Mouse (Mus musculus) T-helper 2 cell (primary cell): Measurements from ENCODE around the gene Smpd1.

Source experiments
- in situ Hi-C: fragments of 300-600 bp; cut with MboI, MseI; formaldehyde crosslinking; loops from one replicate; pipeline ENCODE4 v1.15.1; 2025; ENCODE audit warnings: high pct_unique_total_duplicates

Smpd1 gene

DNA sequence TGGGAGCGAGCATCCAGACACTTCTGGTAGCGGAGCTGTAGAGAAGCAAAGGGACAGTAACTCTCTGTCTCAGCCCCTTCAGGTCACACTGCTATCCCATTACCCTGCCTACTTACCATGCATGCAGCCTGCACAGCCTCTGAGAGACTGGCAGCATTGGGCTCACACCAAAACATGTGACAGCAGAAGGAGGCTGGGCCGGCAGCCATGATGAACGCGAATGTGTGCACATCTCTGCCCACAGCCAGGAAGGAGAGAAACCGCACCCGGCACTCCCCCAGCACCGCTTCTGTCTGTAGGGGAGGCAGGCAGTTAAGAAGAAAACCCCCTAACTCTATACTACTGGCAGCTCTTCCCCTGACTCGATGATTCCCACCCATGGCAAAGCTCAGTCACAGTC, 4.9 kb downstream of the Smpd1 start:
- in situ Hi-C loops: no loop called here

DNA sequence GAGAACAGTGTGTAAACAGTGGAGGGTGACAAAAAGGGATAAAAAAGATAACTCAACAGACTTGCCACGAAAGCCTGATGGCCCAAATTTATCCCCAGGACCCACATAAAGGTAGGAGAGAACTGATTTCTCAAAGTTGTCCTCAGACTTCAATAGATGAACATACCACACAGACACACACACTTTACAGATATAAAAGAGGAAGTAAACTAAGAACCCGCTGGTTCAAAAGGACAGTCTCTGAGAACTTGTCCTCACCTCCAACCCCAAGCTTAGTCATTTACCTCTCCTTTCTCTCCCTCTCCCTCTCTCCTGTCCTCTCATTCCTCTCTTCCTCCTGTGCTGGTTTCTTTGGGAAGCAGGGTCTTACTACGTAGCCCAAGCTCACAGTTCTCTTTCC, 8.2 kb downstream of the Smpd1 start:
- in situ Hi-C loops: no loop called here

DNA sequence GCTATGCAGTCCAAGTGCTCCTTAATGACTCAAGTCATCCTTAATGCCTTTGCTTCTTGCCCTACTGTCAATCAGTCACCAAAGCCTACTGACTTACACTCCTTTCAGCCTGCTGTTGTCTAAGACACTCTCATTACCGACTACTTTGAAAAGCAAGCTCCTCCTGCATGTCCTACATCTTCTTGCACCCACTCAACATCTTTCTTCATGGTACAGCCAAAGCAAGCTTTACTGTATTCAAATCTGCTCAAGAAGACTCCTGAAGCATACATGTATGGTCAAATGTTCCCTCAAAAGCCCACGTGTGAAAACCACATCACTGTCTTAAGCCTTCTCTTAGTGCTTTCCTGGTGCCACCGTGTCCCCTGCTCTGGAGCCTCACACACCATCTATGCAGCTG, 9.2 kb downstream of the Smpd1 start:
- in situ Hi-C loops: no loop called here

DNA sequence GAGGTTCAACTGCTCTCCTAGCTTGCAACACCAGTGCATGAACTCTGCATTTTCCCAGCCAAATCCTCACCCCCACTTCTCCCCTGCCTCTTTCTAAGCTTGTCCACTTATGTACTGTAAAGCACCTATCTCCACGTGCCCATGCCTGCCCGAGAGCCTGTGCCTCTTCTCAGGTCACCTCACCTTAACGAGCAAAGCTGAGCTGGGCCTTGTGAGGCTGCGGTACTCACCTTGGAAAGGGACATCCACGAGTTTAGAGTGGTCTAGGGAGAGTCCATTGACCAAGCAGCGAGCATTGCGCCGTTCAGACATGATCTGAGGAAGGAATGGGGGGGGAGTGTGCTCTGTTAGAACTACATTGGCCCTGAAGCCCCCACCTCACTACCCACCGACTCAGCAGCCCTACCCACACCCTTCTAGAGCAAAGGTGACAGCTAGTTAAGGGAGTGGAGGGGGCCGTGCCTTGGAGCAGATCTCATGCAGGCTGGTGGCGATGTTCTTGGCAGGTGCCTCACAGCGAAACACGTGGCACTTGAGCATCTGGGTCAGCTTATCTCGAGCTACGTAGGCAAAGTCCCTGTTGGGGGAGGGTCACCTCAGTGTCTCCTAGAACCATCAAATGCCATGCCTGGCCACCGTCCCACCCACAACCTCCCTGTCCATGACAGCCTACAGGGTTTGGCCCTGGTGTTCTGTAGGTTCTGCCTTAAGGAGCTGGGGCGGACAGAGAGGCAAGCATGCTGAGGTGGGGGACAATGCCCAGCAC, 11.1 kb downstream of the Smpd1 start:
- in situ Hi-C loops: no loop called here

DNA sequence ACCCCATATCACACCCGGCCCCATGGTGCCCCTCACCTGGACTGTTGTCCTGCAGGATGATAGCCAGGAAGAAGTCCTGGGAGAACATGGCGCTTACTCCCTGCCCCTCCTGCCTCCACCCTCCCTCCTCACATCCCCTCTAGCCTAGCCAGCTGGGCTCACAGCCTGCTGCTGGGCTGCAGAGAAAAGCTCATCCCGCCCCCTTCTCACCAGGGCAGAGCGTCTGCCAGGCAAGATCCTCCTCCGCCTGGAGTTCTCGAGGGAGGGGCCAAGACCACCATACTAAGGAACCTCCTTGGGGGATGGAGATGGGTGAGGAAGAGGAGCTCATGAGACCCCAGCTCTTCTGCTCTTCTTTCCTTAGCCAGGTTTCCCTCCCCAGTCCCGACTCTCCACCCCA, 14.4 kb downstream of the Smpd1 start:
- in situ Hi-C loops: no loop called here

DNA sequence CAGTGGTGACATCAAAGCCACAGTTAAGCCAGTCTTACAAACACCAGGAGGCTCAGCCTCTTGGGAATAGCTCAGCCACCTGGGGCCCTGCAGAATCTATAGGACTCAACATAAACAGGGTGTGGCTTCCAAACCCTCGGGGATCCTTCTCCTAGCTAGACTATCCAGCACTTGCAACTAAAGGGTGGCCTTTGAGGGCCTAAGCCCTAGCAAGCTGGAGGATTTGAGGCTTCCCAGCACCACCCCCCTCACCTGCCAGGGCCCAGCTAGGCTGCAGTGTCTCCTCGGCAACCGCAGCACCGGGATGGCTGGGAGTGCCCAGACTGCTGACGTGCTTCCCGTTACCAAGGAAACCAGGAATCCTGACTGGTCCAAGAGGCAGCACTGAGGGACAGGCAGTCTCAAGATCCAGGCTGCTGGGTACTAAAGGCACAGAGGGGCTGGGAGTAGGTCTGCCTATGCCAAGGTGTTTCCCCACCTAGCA, 14.9 kb downstream of the Smpd1 start:
- in situ Hi-C loops: no loop called here

DNA sequence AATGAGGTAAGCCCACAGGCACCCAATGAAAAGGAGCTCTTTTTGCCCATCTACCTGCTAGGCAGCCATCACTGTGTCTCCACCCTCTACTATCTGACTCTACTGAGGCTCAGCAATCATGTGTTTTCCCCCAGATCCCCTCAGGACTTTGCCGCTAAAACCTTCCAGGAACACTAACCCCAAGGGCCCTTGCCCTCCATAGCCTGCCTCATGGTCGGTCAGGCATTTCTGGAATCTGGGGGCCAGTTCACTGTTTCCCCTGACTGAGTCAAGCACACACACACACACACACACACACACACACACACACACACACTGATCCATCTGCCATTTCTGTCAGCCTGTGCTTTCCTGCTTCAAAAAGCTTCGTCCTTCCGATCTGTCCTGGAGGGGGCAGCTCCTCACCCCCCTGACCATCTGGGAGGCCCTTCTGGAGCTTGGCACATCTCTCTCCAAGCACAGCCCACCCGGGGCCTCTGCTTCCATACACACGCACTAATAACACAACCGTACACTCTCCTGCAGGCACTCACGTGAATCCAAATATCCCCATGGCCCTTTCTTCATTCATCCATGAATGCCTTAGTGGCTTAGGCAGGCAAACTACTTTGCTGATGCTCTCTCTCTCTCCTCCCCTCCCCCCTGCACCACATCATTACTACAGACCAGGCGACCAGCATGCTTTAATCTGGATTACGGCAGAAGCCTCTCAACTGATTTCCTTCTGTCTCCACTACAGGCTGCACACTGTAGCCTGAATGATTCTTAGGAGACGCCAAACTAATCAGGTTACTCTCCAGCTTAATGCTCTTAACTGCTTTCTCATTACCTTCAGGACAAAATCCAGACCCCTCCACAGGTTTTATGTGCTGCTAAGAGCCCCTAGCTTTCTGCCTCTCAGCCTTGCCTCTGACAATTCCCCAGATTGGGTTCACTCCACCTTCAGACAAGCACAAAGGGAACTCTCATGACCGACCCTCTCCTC, 15.6 kb downstream of the Smpd1 start:
- in situ Hi-C loops: no loop called here

DNA sequence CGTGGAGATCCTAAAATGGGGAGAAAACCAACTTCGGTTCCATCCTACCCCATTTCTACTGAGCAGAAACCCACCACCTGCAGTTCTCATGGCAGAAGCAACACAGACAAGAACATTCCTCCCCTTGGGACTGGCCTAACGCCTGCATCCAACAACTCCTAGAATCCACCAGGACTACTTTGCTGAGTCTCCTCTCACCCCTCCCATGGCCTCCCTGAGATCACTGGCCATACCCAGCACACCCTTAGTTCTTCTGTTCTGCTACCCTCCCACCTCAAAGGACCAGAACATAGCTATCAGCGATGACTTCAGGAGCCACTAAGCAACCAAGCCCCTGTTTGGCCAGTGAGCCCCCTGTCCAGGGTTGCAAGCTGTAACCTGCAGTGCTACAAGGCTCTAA, 16.6 kb downstream of the Smpd1 start:
- in situ Hi-C loops: no loop called here

DNA sequence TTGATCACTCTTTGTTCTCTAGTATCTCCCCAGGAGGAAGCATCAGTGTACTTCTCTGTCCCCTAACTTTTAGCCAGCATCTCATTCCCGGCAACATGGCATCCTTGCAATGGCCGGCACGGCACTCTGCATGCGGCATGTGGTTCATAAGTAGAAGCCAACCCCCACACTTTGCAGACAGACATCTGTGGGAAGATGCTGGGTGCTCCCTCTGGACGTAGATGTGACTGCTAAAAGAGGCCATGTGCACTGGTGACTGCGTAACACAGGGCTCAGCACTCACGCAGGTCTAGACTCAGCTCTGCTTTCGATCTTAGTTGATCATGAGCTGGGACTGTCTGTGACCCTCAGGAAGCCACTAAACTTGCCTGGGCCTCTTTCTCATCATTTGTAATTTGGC, 18.8 kb downstream of the Smpd1 start:
- in situ Hi-C loops: no loop called here

DNA sequence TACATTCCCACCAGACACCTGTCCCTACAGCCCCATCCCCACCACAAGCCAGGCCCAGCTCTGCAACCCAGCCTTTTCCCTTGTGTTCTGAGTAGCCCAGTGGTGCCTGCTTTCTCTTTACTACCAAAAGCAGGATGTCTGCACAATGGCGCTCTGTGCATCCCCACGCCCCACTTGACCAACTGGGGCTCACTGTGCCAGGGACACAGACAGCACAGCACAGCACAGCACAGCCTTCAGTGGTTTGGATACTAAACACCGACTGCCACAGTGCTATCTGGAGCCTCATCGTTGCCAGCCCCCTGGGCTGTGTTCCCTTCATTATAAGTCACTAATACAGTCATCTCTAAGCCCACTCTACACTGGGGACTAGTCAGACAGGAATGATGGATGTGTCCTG, 20.4 kb downstream of the Smpd1 start:
- in situ Hi-C loops: no loop called here

DNA sequence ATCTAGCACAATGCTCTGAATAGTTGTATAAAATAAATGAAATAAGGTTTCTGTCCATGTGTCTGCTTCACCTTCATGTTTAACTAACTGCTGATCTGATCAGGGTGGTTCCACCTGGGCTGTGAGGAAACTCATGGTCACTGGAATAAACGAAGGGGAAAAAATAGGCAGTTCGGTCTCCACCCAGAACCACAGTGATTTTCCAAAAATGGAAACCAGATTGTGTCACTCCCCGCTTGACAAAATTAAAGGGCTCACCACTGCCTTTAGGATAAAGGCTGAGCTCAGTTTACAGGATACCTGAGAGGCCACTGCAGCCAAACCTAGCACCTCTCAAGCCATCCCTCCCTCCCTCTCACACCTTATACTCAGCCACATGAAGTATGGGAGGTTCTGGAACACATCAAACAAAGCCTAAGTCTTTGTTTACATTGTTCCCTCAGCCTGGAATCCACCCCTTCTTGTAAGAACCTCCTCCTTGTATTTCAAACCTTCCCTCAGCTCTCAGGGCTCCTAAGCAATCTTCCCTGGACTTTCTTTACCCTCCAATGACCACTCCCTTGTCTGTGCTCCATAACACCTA, 22.1 kb downstream of the Smpd1 start:
- in situ Hi-C loops: no loop called here

DNA sequence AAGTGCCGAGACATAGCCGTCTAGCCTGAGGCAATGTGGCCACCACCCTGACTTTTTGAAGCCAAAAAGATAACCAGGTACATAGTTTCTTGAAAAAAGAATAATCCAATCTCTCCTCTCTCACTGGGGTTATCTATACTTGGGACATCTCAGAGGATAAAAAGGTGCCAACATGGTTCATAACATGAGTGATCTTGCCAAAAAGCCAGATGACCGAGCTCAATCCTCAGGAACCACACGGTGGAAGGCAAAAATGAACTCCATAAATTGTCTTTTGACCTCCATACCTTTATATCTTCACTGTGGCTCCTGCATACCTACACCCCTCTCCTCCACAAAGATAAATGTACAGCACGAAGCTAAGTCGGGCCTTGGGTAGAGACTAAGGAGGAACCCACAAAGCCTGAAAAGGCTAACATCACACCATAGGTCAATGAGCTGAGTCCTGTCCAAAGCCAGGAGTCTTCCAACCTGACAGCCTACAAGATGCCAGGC, 23.3 kb downstream of the Smpd1 start:
- in situ Hi-C loops: no loop called here

DNA sequence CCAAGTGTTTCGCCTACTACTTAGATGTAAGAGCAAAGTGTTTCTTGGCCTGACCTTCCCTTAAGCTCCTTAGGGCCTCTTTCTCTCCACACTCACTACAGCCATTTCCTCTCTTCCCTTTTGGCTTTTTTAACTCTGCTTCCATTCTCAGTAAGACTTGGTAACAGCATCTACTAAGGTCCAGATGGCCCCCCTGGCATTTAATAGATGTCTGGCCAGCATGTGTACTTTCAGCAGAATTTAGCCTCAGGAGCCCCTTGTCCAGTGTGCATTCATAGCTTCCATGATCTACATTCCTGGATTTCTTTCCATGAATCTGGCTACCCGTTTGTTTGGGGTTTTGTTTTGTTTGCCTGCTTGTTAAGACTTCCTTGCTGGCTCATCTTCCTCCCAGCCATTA, 24.3 kb downstream of the Smpd1 start:
- in situ Hi-C loops: no loop called here

DNA sequence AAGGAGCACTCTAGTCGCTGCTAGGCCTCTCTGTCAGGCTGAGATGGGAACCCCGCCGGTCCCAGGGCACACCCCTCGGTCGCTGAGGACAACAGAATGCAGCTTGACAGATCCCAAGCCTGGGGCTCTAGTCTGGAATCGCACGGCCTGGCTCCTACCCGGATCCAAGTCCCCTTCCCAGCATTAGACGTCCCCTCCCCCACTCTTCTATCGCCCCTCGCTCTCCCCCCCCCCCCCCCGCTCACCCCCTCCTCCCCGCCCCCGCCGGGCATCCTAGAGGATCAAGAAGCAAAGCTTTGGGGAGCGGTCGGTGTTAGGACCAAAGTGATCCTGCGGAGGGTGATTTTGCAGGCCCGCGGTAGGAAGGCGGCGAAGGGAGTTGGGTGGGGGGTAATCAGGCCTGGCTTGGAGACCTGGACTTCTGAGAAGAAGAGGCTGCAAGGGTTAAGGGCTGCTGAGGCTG, 26.5 kb downstream of the Smpd1 start:
- in situ Hi-C loops: no loop called here

DNA sequence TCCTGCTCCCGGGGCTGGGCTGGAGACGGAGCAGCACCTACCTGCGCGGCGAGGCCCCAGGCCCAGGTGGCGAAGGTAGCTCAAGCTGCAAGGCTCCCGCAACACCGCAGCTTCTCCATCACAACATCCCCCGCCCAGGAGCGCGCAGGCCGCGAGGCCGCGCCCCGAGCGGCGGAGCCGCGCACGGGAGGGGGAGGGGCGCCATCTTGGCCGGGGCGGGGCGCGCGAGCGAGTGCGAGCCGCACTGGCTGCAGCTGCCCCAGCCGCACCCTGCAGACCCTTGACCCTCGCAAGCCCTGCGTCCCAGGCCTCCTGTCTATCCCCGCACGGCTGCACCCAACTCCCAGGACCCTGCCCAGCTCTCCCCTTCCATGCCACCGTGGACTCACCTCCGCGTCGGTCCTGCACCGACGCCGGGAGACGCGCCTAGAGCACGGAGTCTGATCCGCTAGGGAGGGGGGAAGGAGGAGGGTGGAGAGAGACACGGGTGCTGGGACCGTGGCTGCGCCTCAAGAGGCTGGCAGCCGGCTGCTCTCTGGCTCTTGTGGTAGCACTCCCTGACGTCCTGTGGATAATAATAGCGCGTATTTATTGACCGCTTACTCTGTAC, 27.0 kb downstream of the Smpd1 start, which contains the start of gene Apbb1:
Gene Apbb1 (minus strand): TSS at position 560 of the 610 bp plus-strand sequence.
- in situ Hi-C loops: no loop called here

DNA sequence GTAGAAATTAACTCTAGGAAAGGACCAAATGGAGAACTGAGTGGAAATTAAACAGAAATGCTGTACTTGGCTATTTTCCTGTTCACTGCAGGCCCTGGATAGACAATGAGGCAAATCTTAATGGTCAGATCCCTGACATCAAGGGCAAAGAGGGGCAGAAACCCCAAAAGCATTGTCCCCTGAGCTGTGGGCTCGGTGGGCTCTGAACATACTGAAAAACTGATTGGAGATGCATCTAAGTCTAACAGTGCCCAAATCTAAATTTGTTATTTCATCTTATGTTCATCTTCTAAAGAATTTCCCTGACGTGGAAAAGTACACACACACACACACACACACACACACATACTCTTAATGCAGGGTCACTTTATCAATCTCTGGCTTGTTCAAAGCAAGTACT, 27.8 kb downstream of the Smpd1 start:
- in situ Hi-C loops: no loop called here

DNA sequence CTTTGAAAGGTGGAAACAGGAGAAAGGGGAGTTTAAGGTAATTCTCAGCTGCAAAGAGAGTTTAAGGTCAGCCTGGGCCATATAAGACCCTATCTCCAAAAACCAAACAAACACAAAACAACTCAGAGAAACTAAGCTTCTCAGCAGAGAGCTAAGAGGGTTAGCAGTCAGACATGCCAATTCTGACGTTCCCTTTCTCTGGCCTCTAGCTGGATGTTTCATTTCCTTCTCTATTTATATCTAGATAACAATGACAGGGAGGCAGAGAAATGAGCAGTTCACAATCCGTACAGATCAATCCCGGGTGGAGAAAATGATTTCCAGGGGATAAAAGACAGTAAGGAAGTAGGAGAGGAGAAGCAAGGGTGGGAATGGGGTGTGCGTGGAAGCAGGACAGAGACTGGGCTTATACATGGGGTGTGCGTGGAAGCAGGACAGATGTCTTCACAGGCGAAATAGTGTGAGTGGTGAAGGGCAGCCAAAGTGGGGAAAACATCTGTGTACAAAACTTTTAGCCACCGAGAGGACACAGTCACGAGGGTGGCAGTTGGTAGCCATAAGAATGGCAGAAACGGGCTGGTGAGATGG, 34.3 kb downstream of the Smpd1 start:
- in situ Hi-C loops: no loop called here

DNA sequence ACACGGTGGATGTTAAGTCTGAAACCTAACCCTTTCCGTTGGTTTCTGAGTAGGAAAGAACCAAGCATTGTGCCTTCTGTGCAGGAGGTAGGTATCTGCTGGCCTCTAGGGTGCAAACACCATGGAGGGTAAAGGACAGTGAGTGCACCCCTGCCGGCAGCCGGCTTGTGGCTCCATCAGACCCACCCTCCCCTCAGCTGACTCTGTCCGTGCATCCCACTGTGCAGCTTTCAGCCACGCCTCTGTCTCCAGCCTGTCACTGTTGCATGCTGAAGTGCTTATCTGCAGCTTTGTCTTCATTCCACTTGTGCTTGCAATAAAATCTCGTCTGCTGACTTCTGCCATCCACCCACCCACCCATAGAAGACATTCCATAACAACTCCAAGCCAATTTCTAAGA, 35.9 kb downstream of the Smpd1 start:
- in situ Hi-C loops: no loop called here

DNA sequence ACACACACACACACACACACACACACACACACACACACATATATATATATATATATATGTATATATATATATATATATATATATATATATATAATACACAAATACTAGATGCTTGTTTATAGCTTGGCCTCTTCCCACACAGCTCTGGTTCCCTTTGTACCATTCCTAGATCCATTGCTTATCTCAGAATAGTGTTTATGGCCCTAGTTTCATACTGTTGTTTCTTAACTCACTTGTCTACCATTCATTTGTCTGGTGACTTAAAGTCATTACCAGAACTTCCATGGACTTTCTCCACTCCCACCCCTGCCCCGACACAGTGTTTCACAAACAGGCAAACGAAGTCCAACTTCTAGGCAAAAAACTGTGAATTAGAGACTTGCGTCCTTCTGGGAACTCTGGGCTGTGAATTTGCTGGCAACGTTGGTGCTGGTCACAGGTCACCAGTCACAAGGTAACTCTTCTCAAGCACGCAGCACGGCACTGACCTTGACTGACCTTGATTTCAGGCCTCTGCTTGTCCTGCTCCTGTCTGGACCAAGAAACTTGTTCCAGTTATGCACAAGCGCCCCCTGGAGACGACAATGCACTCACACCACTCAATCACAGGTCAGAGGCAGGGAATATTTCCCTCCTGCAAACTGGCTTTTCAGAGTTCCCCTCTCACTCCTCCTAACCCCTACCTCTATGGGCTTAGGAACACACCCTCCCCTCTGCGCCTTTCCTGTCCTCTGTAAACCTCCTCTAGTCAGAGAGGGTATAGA, 48.9 kb downstream of the Smpd1 start:
- in situ Hi-C loops: no loop called here
